Mouse (Mus musculus) olfactory bulb, adult 2 months (tissue): ENCODE measurements around the gene Igfbp5.

ENCODE experiments used
- CTCF ChIP-seq: fragments of 200-500 bp; IDR thresholded peaks from 2 replicates; pipeline ENCODE4 v1.5.1; 2012; ENCODE audit warnings: low read depth, mild to moderate bottlenecking, low read length, moderate library complexity; ENCODE audit not compliant: insufficient read depth
- POLR2A ChIP-seq: fragments of 200-500 bp; IDR thresholded peaks from 2 replicates; pipeline ENCODE4 v1.6.1; 2012; ENCODE audit warnings: mild to moderate bottlenecking, low read depth, low read length, moderate library complexity; ENCODE audit not compliant: insufficient read depth

- TF ChIP-seq CTCF: no peak
- TF ChIP-seq POLR2A: no peak
Observed at GRCm38 (mm10) chr1:72913073-72913472, 38.4 kb upstream of the Igfbp5 start.
